Mouse (Mus musculus) spleen, adult 2 months (tissue): Measurements from ENCODE around the gene Vkorc1.
A peak's percentile ranks its signal among the peaks of the same experiment; 100 is the strongest.

Experiments
- CTCF ChIP-seq: fragments of 200-500 bp; IDR thresholded peaks from 2 replicates; pipeline ENCODE4 v1.5.1; 2011; ENCODE audit warnings: mild to moderate bottlenecking, inconsistent platforms; ENCODE audit not compliant: insufficient read depth, insufficient read length, insufficient replicate concordance; ENCODE audit errors: extremely low read depth
- POLR2A ChIP-seq: fragments of 200-500 bp; IDR thresholded peaks from 2 replicates; pipeline ENCODE4 v1.6.1; 2011; ENCODE audit warnings: low read depth, low read length, inconsistent platforms

DNA sequence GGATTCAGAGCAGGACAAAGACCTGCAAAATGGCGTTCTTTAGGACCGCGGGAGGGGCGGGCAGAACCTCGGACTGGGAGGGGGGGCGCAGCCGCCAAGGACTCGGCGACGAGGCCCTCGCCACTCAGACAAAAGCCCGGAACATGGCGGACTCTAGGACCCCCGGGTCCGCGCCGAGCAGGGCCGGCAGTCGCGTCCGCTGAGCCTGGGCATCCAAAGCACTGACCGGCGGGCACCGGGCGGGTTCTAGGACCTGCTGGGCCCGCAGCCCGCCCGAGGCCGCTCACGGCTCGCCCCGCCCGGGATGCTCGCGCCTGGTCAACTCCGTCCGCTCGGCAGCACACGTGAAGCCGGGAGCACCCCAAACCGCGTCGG lies 19.8 kb downstream of the Vkorc1 start:
- TF ChIP-seq CTCF (no peak), POLR2A (peak; percentile 7; the same call in 1 of the 2 replicates)
